Mouse (Mus musculus): Measurements from ENCODE around the gene Olfr1066.
"Not testable (repeated sequence)": the region's sequence is repeated elsewhere in the genome, so short reads cannot be mapped to it uniquely, and the experiment has no call there.

Gene Olfr1066

DNA sequence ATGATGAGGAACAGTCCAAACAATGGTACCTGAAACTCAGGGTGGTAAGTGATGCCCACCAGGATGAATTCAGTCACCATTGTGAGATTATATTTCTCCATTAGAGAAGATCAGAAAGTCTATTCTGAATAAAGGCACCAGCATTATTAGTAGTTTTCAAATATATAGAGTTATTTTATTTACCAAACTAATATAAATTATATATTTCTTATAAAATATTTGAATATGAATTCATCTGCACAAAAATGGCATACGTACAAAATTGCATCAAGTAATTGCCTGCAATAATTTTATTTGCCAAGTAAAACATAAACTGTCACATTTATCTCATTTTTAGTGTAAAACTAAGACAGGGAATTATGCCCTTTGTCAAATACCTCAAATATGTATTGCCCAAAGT, at the start of gene Olfr1066:
Gene Olfr1066, minus strand, starts transcription at position 101 of the 400 bp plus-strand sequence.
- no peak for DNase-seq (ENCODE audit: low read depth)

DNA sequence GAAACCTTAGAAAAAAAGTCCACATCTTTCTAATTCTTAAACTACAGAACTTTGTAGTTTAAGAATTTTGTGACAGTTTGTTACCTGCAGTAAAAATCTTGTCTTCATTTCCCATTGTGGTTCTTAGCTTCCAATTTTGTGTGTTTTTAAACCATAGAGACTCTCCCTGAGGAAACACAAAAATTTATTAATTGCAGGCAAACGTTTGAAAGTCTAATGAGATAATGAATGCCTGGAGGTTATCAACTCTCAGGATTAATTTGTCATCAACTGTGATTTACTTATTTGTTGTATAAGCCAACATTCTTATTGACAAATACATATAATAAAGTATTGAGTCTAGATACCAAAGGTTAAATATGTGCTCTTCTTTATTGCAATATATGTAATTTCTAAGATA, 31.2 kb upstream of the Olfr1066 start, which contains the start of gene Olfr228:
Gene Olfr228, minus strand, starts transcription at position 101 of the 400 bp plus-strand sequence.
- no peak for DNase-seq (ENCODE audit: low read depth)

GRCm38 (mm10) chr2:86464442-86465109, 8.5 kb upstream of the Olfr1066 start:
- peak; percentile 15 for DNase-seq (ENCODE audit: low read depth)

- DNase-seq (ENCODE audit: low read depth), result no peak
These were observed 4.4 kb upstream of the Olfr1066 start for GRCm38 (mm10) chr2:86460434-86460833.

GRCm38 (mm10) chr2:86450491-86450890, 5.6 kb downstream of the Olfr1066 start, which contains the start of gene Olfr1065:
Gene Olfr1065 (minus strand): TSS chr2:86450591.
- not testable (repeated sequence) for DNase-seq (ENCODE audit: low read depth)

GRCm38 (mm10) chr2:86442101-86442500, 14.0 kb downstream of the Olfr1066 start:
- DNase-seq (ENCODE audit: low read depth), result not testable (repeated sequence)

DNA sequence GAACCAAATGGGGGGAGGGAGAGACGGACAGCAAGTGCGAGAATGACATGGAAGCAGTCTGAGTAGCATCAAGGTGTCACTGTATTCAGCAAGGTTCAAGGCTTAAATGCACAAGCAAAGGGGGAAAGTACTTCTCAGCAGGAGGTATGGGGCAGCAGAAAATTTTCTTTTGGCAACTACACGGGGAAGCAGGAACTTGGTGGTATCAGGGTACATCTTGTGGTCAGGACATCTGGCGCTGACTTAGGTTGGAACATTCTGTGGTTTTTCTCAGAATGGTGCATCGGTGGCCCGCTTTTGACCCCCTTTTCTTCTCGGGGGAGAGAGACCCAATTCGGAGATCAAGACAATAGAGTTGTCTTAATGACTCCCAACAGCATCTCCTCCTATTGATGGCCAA, 27.6 kb downstream of the Olfr1066 start:
- peak; percentile 6 for DNase-seq (ENCODE audit: low read depth)

DNA sequence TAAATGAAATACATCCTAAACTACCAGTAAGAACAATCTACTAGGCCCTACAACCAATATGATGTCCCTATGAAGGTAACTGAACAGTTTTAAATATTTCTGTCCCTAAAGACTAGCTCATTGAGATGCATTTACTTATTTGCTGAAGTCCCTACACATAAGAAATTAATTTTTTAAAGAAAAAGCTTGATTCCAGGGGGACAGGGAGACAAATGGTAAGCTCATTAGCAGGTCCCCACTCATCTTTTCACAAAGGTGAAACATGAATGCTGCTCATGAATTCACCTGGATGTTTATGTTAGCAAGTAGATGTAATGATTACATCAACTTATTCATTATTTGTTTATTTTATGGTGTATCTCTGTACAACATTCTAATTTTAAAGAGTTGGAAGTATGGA, 29.4 kb downstream of the Olfr1066 start, which contains the start of gene Olfr1062:
Gene Olfr1062, minus strand, starts transcription at position 101 of the 400 bp plus-strand sequence.
- not testable (repeated sequence) for DNase-seq (ENCODE audit: low read depth)

DNA sequence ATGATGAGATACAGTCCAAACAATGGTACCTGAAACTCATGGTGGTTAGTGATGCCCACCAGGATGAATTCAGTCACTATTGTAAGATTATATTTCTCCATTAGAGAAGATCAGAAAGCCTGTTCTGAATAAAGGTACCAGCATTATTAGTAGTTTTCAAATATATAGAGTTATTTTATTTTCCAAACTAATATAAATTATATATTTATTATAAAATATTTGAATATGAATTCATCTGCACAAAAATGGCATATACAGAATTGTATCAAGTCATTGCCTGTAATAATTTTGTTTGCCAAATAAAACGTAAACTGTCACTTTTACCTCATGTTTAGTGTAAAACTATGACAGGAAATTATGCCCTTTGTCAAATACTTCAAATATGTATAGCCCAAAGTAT, 42.1 kb downstream of the Olfr1066 start, which contains the start of gene Olfr1061:
Gene Olfr1061, minus strand, starts transcription at position 101 of the 400 bp plus-strand sequence.
- DNase-seq (ENCODE audit: low read depth), result no peak

All from 416B (cell line).